Mouse (Mus musculus) adrenal gland, adult 18-20 months (tissue): ENCODE data around the gene Slc24a3. TPM values are rescaled to one million over a fixed set of nuclear protein-coding genes. Genes with fewer than 3 reads are reported as not detected.

Experiments
- DNase-seq, 2 experiments: peaks; one replicate each; pipeline ENCODE4 v3.0.0; 2021 to 2022; ENCODE audit warnings: low spot score in 2 of 2
- total RNA-seq, 2 experiments: library from RNA; stranded (reverse); gene quantifications; 1 replicate in 1 of 2; 2 replicates in 1 of 2; pipeline ENCODE4 v1.2.3; 2021

Slc24a3 gene
- total RNA-seq, 2 experiments from 2014 or later, result 29.4 to 52.4 TPM

DNA sequence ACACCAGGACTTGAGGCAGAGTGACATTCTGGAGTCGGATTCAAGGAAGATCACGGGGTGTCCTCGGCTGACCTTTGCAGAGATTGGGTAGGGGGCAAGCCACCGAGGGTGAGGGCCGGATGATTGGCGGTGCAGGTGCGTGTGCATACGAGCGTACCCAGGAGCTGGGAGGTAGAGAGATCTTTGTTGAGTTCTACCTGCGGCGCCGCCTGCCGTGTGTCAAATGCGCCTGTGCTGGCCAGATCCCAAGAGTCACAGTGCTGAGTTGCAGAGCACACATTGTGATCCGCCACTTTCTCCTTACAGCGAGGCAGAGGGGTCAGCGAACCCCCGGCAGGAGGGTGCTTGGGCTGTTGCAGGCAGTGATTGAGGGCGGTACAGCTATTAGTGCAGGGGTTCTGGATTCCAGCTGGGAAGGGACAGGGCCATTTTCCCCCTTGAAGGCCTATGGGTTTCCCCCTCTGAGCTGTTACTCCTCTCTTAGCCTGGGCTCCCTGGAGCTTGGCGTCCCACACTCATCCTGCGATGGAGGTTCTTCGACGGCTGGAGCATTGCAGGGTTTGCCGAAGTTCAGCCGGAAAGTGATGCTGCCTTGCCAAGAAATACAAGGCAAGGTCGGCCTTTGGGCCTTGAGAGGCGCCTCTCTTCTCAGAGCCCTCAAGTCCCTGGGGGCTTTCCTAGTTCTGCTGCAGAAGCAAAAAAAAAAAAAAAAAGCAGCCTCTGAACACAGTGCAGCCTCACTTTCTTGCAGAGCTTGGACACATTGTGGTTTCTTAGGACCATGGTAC lies 508.4 kb downstream of the Slc24a3 start:
- DNase-seq, result peak; percentile 17 to 26

DNA sequence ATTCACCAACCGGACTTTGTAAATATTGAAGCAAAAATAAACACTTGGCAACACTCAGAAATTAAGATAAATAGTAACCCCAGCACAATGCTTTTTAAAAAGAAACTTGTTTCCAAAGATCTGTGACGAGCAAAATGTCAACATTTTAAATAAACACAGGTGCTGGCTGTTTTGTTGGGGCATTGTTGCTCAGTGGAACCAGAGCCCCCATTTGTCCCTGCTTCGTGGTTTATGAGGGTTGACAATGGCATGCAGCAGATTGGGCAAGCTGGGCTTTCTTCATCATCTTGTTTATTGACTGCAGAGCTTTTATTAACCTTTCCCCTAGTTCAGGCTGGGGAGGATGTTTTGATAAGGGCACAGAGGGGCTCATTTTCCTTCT lies 509.0 kb downstream of the Slc24a3 start:
- DNase-seq, result no peak

DNA sequence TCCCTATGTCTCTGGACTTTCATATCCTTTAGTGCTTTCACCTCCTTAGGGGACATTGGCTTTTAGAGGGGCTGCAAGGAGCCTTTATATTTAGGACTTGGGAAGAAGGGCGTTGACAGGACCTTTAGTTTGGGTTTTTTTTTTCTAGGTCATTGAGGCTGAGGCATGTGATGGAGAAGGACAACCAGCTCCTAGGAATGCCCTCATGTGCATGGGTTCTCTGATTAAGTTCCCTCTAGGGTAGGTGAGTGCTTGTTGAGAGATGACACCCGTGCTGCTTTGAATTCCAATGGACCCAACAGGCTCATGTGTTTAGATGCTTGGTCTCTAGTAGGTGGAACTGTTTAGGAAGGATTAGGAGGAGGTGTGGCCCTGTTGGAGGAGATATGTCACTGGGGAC lies 509.4 kb downstream of the Slc24a3 start:
- DNase-seq, result no peak

DNA sequence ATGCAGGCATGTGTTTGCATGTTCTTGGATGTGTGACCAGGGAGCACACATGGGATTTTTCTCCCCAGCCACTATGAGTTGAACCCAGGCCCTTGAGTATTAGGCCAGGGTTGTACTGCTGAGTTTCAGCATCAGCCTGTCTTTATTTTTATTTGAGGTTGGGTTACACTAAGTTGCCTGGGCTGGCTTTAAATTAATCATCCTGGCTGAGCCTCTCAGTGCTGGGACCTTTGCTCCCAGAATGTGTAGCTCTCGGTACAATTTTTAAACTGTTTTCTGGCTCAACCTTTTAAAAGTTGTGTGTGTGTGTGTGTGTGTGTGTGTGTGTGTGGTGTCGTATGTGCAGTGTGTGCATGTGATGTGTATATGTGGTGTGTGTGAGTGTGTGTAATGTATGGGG lies 512.6 kb downstream of the Slc24a3 start:
- no peak for DNase-seq

DNA sequence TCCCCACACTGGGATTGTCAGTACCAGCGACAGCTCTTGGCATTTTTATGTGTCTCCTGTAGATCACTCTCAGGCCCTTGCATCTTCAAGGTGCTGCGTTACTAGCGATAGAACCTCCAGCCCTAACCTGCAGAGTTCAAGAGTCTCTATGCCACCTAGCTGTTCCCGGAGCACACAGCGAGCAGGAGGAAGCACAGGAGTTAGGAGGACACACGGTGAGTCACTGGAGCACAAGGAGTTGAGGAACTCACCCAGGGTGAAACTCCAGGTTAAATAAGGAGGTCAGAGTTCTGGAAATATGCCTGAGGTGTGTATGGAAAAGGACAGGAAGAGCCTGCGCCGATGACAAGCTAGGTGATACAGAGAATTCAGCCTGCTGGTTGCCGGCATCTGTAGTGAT lies 513.2 kb downstream of the Slc24a3 start:
- DNase-seq, result no peak

DNA sequence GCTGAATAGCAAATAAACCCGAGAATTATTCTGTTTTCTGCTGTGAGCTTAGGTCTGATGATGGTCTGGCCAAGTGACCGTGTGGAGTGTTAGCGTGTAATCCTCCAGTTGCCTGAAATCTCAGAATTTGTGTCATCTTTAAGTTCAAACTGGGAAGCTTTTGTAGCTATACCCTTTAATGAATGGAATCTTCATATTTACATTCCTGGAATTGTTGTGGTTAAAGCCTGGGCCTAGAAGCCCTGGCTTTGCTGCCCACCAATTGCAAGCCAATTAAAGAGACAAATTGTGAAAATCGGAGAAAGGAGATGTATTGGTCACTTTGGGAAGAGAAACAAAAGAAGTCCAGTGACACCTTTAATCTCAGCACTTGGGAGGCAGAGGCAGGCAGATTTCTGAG lies 514.1 kb downstream of the Slc24a3 start:
- no peak for DNase-seq

DNA sequence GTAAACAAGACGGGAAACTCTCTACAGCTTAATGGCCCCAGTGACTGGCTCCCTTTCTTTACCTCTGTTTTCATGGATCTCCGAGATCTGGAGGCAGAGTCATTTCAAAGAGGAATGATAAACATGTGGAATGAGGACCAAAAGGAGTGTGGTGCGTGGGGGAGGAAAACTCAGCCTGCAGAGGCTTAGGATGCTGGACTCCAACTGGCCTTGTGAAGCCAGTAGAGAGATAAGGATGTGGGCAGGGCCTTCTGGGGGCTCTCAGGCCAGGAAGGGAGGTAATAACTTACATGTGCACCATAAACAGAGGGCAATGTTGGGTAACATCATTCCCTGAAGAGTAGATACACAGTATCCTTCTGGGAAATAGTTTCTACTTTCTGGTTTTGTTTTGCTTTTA lies 515.4 kb downstream of the Slc24a3 start:
- DNase-seq, result no peak

DNA sequence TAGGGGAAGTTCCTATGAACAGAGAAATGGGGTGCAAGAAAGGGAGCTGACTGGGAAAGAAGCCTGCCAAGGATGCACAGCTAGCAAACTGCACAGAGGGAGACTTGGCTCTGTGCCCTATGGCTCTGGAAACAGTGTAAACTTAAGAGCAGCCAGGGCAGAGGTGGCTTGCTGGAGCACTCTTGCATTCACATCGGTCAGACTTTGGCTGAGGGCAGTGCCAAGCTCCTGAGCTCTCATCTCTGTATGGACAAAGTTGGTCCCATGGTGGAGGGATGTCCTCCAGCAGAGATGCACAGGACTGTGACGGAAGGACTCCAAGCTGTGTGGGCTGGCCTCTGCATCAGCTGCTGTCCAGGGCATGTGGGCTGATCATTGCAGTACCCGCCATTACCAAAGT lies 516.0 kb downstream of the Slc24a3 start:
- peak in 1 of 2 experiments; percentile 29 for DNase-seq

DNA sequence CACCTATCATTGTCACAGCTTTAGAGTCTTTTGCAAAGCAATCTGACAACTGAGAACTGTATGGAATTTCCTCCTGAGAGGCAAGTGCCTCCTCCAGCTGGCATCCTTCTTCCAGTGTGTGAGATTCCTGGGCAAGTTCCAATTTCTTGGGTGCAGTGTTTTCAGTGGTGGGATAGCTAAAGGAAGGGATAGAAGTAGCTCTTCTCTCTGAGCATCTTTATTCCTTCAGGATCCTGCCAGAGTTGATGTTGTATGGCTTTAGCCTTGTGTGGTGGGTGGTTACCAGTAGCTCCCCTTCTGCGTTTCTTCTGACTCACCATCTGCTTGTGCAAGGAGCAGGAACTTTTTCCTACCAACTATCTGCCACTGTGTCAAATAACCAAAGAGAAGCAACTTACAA lies 516.6 kb downstream of the Slc24a3 start:
- DNase-seq, result no peak

DNA sequence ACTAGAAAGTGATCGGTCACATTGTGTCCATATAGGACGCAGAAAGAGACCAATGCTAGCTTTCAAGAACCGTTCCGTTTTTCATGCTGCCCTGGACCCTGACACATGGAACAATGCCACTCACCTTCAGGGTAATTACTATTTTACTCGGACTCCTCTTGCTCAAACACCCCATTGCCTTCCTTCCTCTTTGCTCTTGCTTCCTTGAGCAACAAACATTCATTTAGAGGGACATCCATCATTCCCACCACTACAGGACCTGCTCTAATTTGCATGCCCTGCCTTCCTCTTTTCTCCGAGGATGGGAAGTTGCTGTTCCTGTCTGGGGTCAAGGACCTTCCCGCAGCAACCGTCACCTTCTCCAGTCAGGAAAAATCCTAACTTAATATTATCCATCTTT lies 517.3 kb downstream of the Slc24a3 start:
- no peak for DNase-seq

DNA sequence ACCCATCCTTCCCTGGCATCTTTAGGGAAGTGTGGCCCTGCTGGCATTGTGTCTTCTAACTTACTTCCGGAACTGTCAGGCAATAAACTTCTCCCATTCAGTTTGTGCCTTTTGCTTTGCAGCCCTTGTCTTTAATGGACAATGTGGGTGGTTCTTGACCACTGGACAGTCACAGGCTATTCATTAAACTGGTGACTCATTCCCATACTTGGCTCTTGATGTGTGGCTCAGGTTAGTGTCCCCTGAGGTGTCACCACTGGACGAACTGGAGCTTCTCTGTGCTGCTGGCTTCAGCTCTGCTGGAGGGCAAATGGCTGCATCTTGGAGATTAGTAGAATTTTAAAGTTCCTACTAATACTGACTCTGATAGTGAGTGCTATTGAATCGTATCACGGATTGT lies 518.5 kb downstream of the Slc24a3 start:
- no peak for DNase-seq

DNA sequence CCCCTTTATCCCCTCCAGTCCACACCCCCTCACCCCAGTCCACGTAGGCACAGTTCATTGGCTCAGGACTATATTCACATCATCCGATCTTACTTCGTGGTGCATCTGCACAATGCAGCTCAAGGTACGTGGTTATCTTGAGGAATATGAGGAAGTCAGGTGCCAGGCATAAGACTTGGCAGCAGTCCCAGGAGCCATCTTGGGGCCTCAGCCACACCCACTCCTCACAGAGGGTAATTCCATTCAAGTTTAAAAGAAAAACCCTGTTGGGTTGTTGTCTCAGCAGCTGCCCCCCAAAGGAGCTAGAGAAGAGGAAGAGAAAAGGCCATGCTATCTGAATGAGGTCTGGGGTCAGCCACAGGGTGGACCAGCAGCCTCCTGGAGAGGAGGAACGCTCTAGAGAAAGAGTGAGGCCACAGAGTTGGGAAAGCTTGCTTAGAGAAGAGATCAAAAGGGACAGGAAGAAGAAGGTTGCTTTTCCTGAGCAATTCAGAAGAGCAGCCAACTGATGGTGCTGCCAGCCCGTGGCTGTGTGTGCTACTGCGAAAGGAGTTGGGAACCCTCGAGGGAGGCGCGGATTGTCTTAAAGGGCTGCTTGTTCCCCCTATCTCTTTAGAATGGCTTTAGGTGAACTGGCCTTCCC lies 523.9 kb downstream of the Slc24a3 start:
- DNase-seq, result no peak
